Mouse (Mus musculus): ENCODE measurements around the gene Baz1a.

DNA sequence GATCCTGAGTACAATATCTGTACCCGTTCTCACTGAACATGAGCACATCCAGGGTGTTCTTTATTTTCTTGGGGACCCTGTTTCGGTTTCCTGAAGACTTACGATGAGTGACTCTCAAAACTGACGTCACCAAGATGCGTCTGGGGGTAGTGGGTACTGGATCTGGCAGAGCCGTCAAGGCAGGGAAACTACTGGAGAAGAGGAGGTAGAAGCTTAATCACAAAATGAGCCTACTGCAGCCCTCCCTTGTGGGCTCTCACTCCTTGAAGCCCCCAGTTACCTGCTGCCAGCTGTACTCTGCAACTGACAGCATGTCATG lies 20.1 kb downstream of the Baz1a start:
- TF ChIP-seq CTCF (conservative IDR thresholded peaks at IDR 0.05 in 1 of 2, IDR thresholded peaks at IDR 0.05 in 1 of 2; ENCODE audit: low read depth in 2 of 2, low read length in 2 of 2): no peak
- no peak for TF ChIP-seq NRF1 (IDR thresholded peaks at IDR 0.05; ENCODE audit: low read depth, low read length)
